ENCODE assay signal across 9 mouse cellular contexts in genomic region chr1:121180273-121181030, GRCm38 (mm10).
DNase-seq lines count a peak whose midpoint lies in the region; ATAC-seq lines count a peak whose summit lies in the region.
"Had no signal": no experiment of that assay in that cellular context is flagged by ENCODE, and none has a peak within 500 bp of the region (broad histone marks: within the 10 kb centered on the region; RNA-seq: fewer than 3 reads in every experiment).

No protein-coding gene starts in this region.

- no peaks in the 10 kb centered on the region for H3K9me3 ChIP-seq in hindbrain, embryonic 16.5 days (ENCODE audit: control insufficient read depth, low read length)
- H3K9me3 ChIP-seq: limb, embryonic 12.5 days had no signal

- peak overlapping the region; percentile 17; the same call in 1 of the 2 replicates for H3K4me2 ChIP-seq in hindbrain, embryonic 16.5 days (ENCODE audit: low read length)
- H3K4me2 ChIP-seq: limb, embryonic 12.5 days had no signal

- peak; percentile 40 for DNase-seq in WW6 (ENCODE audit: low read depth, low spot score)
- peak; percentile 66 for DNase-seq in cerebellum, adult 8-10 months
- peak; percentile 76 to 77 for DNase-seq in layer of hippocampus, postnatal 36 days
- peak; percentile 79 for DNase-seq in right cerebral cortex, postnatal 25 days

- no peak overlapping the region for H3K9ac ChIP-seq in hindbrain, embryonic 16.5 days (ENCODE audit: low read depth, low read length)
- H3K9ac ChIP-seq: limb, embryonic 12.5 days had no signal

- H3K27ac ChIP-seq in hindbrain, embryonic 16.5 days (ENCODE audit: low read depth, low read length): no peak overlapping the region
- H3K27ac ChIP-seq: limb, embryonic 12.5 days had no signal

- no peaks in the 10 kb centered on the region for H3K36me3 ChIP-seq in hindbrain, embryonic 16.5 days (ENCODE audit: control insufficient read depth, insufficient read depth, low read length)
- H3K36me3 ChIP-seq: limb, embryonic 12.5 days had no signal

- H3K27me3 ChIP-seq in hindbrain, embryonic 16.5 days (replicated peaks; ENCODE audit: control insufficient read depth, insufficient read depth, low read length): peaks cover 5% of the 10 kb centered on the region

- H3K4me1 ChIP-seq in hindbrain, embryonic 16.5 days (ENCODE audit: control insufficient read depth, insufficient read depth, low read depth, low read length): peaks cover 3% of the 10 kb centered on the region; the same call in 1 of the 2 replicates

- no peak overlapping the region for H3K4me3 ChIP-seq in hindbrain, embryonic 16.5 days (ENCODE audit: low read length)
- H3K4me3 ChIP-seq: limb, embryonic 12.5 days had no signal

- ATAC-seq in frontal cortex, adult (ENCODE audit: low TSS enrichment): peak; percentile 95
- peak; percentile 82 for ATAC-seq in hindbrain, embryonic 16.5 days
- ATAC-seq in megakaryocyte progenitor cell, adult 5-6 weeks (replicated peaks; ENCODE audit: poor library complexity): peak; percentile 64
- no peak for ATAC-seq in activated CD4-positive, CD25-positive, alpha-beta regulatory T cell, adult 4 months

- WGBS in hindbrain, embryonic 16.5 days: 10% methylated on average over 20 of the region's 20 CpGs
